Comparison of ENCODE assay signal across 1 mouse cellular context in genomic region chr4:134101979-134102741, GRCm38 (mm10).
TF ChIP-seq lines count a peak whose summit lies in the region.

Ubxn11 (plus strand) TSS chr4:134102570.

TF ChIP-seq in CH12.LX, 34 proteins besides CTCF, POLR2A, EP300 and RAD21 (continued from another document):
- TF ChIP-seq USF1 (IDR thresholded peaks at IDR 0.05; ENCODE audit: low read depth, low read length): peak; percentile 30
- peak; percentile 41 for TF ChIP-seq RCOR1 (conservative IDR thresholded peaks at IDR 0.05; ENCODE audit: low read depth, low read length)
- peak; percentile 48; the same call in 1 of the 2 replicates for TF ChIP-seq TBP (conservative IDR thresholded peaks at IDR 0.05; ENCODE audit: low read depth, low read length)
- TF ChIP-seq MAZ (IDR thresholded peaks at IDR 0.05; ENCODE audit: low read depth, low read length): no peak
- TF ChIP-seq HCFC1 (IDR thresholded peaks at IDR 0.05; ENCODE audit: low read depth, low read length): peak; percentile 97
- no peak; the same call in 1 of the 2 replicates for TF ChIP-seq GABPA (IDR thresholded peaks at IDR 0.05; ENCODE audit: insufficient replicate concordance, low read depth, low read length)
- TF ChIP-seq E2F4 (IDR thresholded peaks at IDR 0.05; ENCODE audit: insufficient replicate concordance, low read depth, low read length): 0 out of 2 replicates have a peak, but pooled peaks have one; percentile 58
- TF ChIP-seq MAFK (IDR thresholded peaks at IDR 0.05; ENCODE audit: insufficient replicate concordance, low read length): no peak
- peak; percentile 91 for TF ChIP-seq NELFE (IDR thresholded peaks at IDR 0.05; ENCODE audit: low read depth, low read length)
- TF ChIP-seq CHD2 (IDR thresholded peaks at IDR 0.05; ENCODE audit: low read length): peak; percentile 85
- peak; percentile 87 for TF ChIP-seq ZMIZ1 (IDR thresholded peaks at IDR 0.05; ENCODE audit: low read depth, low read length)
TF ChIP-seq in CH12.LX: peak in this region for 23.
